Mouse (Mus musculus) intestine, embryonic 14.5 days (tissue): ENCODE measurements around the gene Fbxw4. TPM values are rescaled to one million over a fixed set of nuclear protein-coding genes. Genes with fewer than 3 reads are reported as not detected.

Experiments
- ATAC-seq: fragments of 200-750 bp; cut with Nextera tagmentation; replicated peaks from 2 replicates; pipeline ENCODE4 v1.8.0; 2017; ENCODE audit warnings: low read depth, moderate number of reproducible peaks, moderate TSS enrichment, moderate library complexity; ENCODE audit not compliant: low FRiP score, low TSS enrichment
- DNase-seq: peaks from one replicate; pipeline ENCODE4 v3.0.0-alpha.2; 2018; ENCODE audit warnings: low spot score
- H3K27ac ChIP-seq: fragments of 300-500 bp; sonication (generic); 2 replicates; pipeline ENCODE4 v1.5.1; 2014; ENCODE audit warnings: low read depth, mild to moderate bottlenecking, control low read depth
- H3K27me3 ChIP-seq: fragments of 300-500 bp; sonication (generic); replicated peaks from 2 replicates; pipeline ENCODE4 v1.6.1; 2014; ENCODE audit warnings: low read length, control low read depth; ENCODE audit not compliant: control insufficient read depth, insufficient read depth
- H3K36me3 ChIP-seq: fragments of 300-500 bp; sonication (generic); 2 replicates; pipeline ENCODE4 v1.6.1; 2014; ENCODE audit warnings: low read length, control low read depth; ENCODE audit not compliant: control insufficient read depth, insufficient read depth
- H3K4me1 ChIP-seq: fragments of 300-500 bp; sonication (generic); replicated peaks from 2 replicates; pipeline ENCODE4 v1.6.1; 2014; ENCODE audit warnings: low read length, control low read depth, mixed read lengths; ENCODE audit not compliant: control insufficient read depth, insufficient read depth
- H3K4me2 ChIP-seq: fragments of 300-500 bp; sonication (generic); 2 replicates; pipeline ENCODE4 v1.6.1; 2014; ENCODE audit warnings: low read length
- H3K4me3 ChIP-seq: fragments of 300-500 bp; sonication (generic); 2 replicates; pipeline ENCODE4 v1.5.1; 2014; ENCODE audit warnings: low read depth, low read length, control low read depth, mixed read lengths
- H3K9ac ChIP-seq: fragments of 300-500 bp; sonication (generic); 2 replicates; pipeline ENCODE4 v1.6.1; 2014; ENCODE audit warnings: mild to moderate bottlenecking, low read length
- H3K9me3 ChIP-seq: fragments of 300-500 bp; sonication (generic); 2 replicates; pipeline ENCODE4 v1.6.1; 2016; ENCODE audit warnings: low read length, control low read depth; ENCODE audit not compliant: control insufficient read depth
- WGBS: fragments of 180-500 bp; shearing (Covaris S2); extraction: QIAGEN DNeasy Blood & Tissue Kit; methylation state at CpG from one replicate; pipeline ENCODE4 v1.1.7; 2014; 5-methylcytosine and 5-hydroxymethylcytosine counted together
- polyA plus RNA-seq: library from polyadenylated mRNA; unstranded; fragments of >200 nt; fragmentation: Nextera tagmentation; extraction: Ambion mirVana; gene quantifications from 2 replicates; pipeline ENCODE4 v1.2.1, GENCODE M21; 2014

Fbxw4 gene
- polyA plus RNA-seq, 1 experiment from 2014 or later: 5.2 TPM

- 80% methylated on average over 3 of the region's 3 CpGs for WGBS
- H3K36me3 ChIP-seq: no peaks in the 10 kb centered on the region
These were observed 73.3 kb downstream of the Fbxw4 start for GRCm38 (mm10) chr19:45586850-45587249.

GRCm38 (mm10) chr19:45584856-45585620 lies 75.1 kb downstream of the Fbxw4 start:
- Histone ChIP-seq H3K9ac (no peak overlapping the region), H3K36me3 (no peaks in the 10 kb centered on the region), H3K9me3 (no peaks in the 10 kb centered on the region), H3K4me3 (no peak overlapping the region), H3K27me3 (no peaks in the 10 kb centered on the region), H3K4me2 (no peak overlapping the region), H3K27ac (no peak overlapping the region), H3K4me1 (no peaks in the 10 kb centered on the region)
- 76% methylated on average over 9 of the region's 9 CpGs for WGBS
- DNase-seq (no peak), ATAC-seq (no peak)

More at GRCm38 (mm10) chr19:45586850-45587249, 73.3 kb downstream of the Fbxw4 start:
- Histone ChIP-seq H3K4me3 (no peak overlapping the region), H3K4me1 (no peaks in the 10 kb centered on the region), H3K9me3 (no peaks in the 10 kb centered on the region), H3K4me2 (no peak overlapping the region), H3K9ac (no peak overlapping the region), H3K27ac (no peak overlapping the region), H3K27me3 (no peaks in the 10 kb centered on the region)
- ATAC-seq: no peak
- no peak for DNase-seq

- Histone ChIP-seq H3K9me3 (no peaks in the 10 kb centered on the region), H3K4me1 (no peaks in the 10 kb centered on the region), H3K36me3 (peaks cover 12% of the 10 kb centered on the region), H3K27ac (no peak overlapping the region), H3K4me2 (no peak overlapping the region), H3K4me3 (no peak overlapping the region), H3K9ac (no peak overlapping the region), H3K27me3 (no peaks in the 10 kb centered on the region)
- 91% methylated on average over 6 of the region's 6 CpGs for WGBS
- no peak for ATAC-seq
- DNase-seq: no peak
These were observed 77.0 kb downstream of the Fbxw4 start for GRCm38 (mm10) chr19:45583136-45583535.

- DNase-seq (no peak), ATAC-seq (no peak)
- WGBS: 36% methylated on average over 8 of the region's 8 CpGs
- Histone ChIP-seq H3K36me3 (peaks cover 22% of the 10 kb centered on the region), H3K4me3 (no peak overlapping the region), H3K4me2 (no peak overlapping the region), H3K4me1 (no peaks in the 10 kb centered on the region), H3K9ac (no peak overlapping the region), H3K27ac (no peak overlapping the region), H3K27me3 (no peaks in the 10 kb centered on the region), H3K9me3 (no peaks in the 10 kb centered on the region)
These were observed 78.0 kb downstream of the Fbxw4 start for GRCm38 (mm10) chr19:45582161-45582560.

- ATAC-seq (no peak), DNase-seq (peak; percentile 80)
- Histone ChIP-seq H3K27ac (no peak overlapping the region), H3K4me1 (peaks cover 6% of the 10 kb centered on the region), H3K36me3 (peaks cover 24% of the 10 kb centered on the region), H3K4me3 (no peak overlapping the region), H3K27me3 (no peaks in the 10 kb centered on the region), H3K9ac (no peak overlapping the region), H3K9me3 (no peaks in the 10 kb centered on the region), H3K4me2 (no peak overlapping the region)
- 71% methylated on average over 3 of the region's 3 CpGs for WGBS
These were observed 78.9 kb downstream of the Fbxw4 start for GRCm38 (mm10) chr19:45581257-45581656.

- no peaks in the 10 kb centered on the region for H3K9me3 ChIP-seq
- H3K27ac ChIP-seq: no peak overlapping the region
- WGBS: 81% methylated on average over 12 of the region's 12 CpGs
- H3K4me3 ChIP-seq: no peak overlapping the region
- no peak overlapping the region for H3K9ac ChIP-seq
- peaks cover 24% of the 10 kb centered on the region for H3K36me3 ChIP-seq
- DNase-seq (no peak), ATAC-seq (no peak)
- H3K4me2 ChIP-seq: no peak overlapping the region
- peaks cover 16% of the 10 kb centered on the region for H3K4me1 ChIP-seq
- no peaks in the 10 kb centered on the region for H3K27me3 ChIP-seq
These were observed 79.9 kb downstream of the Fbxw4 start for GRCm38 (mm10) chr19:45580235-45580634.

- 92% methylated on average over 7 of the region's 7 CpGs for WGBS
- Histone ChIP-seq H3K4me2 (no peak overlapping the region), H3K27me3 (no peaks in the 10 kb centered on the region), H3K4me1 (peaks cover 23% of the 10 kb centered on the region), H3K4me3 (no peak overlapping the region), H3K36me3 (peaks cover 24% of the 10 kb centered on the region), H3K27ac (no peak overlapping the region), H3K9ac (no peak overlapping the region), H3K9me3 (no peaks in the 10 kb centered on the region)
- DNase-seq (no peak), ATAC-seq (no peak)
These were observed 80.7 kb downstream of the Fbxw4 start for GRCm38 (mm10) chr19:45579416-45579815.

GRCm38 (mm10) chr19:45578976-45579375 lies 81.1 kb downstream of the Fbxw4 start:
- H3K4me1 ChIP-seq: peaks cover 23% of the 10 kb centered on the region
- ATAC-seq (no peak), DNase-seq (no peak)
- 86% methylated on average over 12 of the region's 12 CpGs for WGBS
- no peak overlapping the region for H3K9ac ChIP-seq
- H3K27ac ChIP-seq: no peak overlapping the region
- H3K27me3 ChIP-seq: no peaks in the 10 kb centered on the region
- no peaks in the 10 kb centered on the region for H3K9me3 ChIP-seq
- H3K4me3 ChIP-seq: no peak overlapping the region
- no peak overlapping the region for H3K4me2 ChIP-seq
- H3K36me3 ChIP-seq: peaks cover 24% of the 10 kb centered on the region

GRCm38 (mm10) chr19:45577141-45577750 lies 82.9 kb downstream of the Fbxw4 start:
- no peaks in the 10 kb centered on the region for H3K27me3 ChIP-seq
- H3K9ac ChIP-seq: no peak overlapping the region
- ATAC-seq (no peak), DNase-seq (no peak)
- H3K4me1 ChIP-seq: peaks cover 23% of the 10 kb centered on the region
- no peaks in the 10 kb centered on the region for H3K9me3 ChIP-seq
- H3K4me2 ChIP-seq: no peak overlapping the region
- peaks cover 29% of the 10 kb centered on the region for H3K36me3 ChIP-seq
- H3K4me3 ChIP-seq: no peak overlapping the region
- no peak overlapping the region for H3K27ac ChIP-seq
- 63% methylated on average over 14 of the region's 14 CpGs for WGBS
